Mouse (Mus musculus): ENCODE measurements at regions not wholly inside any gene's neighbourhood (a gene's known extent, or its start where the extent isn't known, plus 50 kb on each side); places are given as distances from the start of the nearest gene placed in this dataset.
"Not testable (repeated sequence)": the region's sequence is repeated elsewhere in the genome, so short reads cannot be mapped to it uniquely, and the experiment has no call there.

DNA sequence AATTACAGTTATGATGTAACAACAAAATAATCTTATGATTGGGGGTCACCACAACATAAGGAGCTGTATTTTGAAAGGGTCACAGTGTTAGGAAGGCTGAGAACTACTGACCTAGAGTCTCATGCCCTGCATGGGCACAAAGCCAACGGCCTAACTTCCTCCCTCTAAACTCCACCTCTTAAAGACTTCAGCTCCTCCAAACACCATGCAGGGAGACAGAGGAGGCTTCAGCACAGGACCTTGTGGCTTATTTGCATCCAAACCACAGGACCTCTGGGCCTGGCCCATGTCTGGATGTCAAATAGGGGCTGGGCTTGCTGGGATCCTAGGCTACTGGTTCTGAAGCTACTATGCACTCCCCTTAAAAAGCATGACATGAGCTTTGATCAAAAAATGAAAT, 294.7 kb upstream of the Kdm8 start:
- H3K36me3 ChIP-seq (replicated peaks), result no peaks in the 10 kb centered on the region
- H3K9me3 ChIP-seq, result no peaks in the 10 kb centered on the region
- no peak overlapping the region for H3K4me2 ChIP-seq
- no peak overlapping the region for H3K4me3 ChIP-seq (replicated peaks)
- H3K27me3 ChIP-seq, result no peaks in the 10 kb centered on the region
- no peak overlapping the region for H3K27ac ChIP-seq
- ATAC-seq (ENCODE audit: low FRiP score), result no peak
- 0 out of 2 replicates have a peak, but pooled peaks cover 2% of the 10 kb centered on the region for H3K4me1 ChIP-seq
- no peak overlapping the region for H3K9ac ChIP-seq
- WGBS, result 76% methylated on average over 1 of the region's 1 CpGs

DNA sequence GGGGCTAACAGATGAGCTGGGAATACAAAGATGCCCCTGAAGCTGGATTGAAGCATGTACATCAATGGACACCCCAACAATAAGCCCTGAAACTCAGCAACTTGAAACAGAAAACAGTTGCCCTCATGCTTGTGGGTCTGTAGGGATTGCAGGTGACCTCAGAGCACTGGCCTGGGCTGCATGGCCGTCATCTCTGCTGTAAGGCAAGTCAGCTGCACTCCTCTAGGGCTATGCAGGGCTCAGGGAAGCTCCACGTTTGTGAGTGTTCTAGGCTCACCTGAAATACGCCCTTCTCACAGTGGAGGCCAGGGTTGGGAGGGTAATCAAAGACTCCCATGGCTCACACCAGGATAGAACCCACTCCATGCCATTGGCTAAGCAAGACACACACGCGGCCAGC, 292.2 kb upstream of the Kdm8 start:
- no peak overlapping the region for H3K9ac ChIP-seq
- H3K4me1 ChIP-seq, result no peaks in the 10 kb centered on the region
- H3K36me3 ChIP-seq (replicated peaks), result no peaks in the 10 kb centered on the region
- H3K4me2 ChIP-seq, result no peak overlapping the region
- H3K4me3 ChIP-seq (replicated peaks), result no peak overlapping the region
- no peak overlapping the region for H3K27ac ChIP-seq
- ATAC-seq (ENCODE audit: low FRiP score), result no peak
- no peaks in the 10 kb centered on the region for H3K27me3 ChIP-seq
- WGBS, result 91% methylated on average over 5 of the region's 5 CpGs
- no peaks in the 10 kb centered on the region for H3K9me3 ChIP-seq

DNA sequence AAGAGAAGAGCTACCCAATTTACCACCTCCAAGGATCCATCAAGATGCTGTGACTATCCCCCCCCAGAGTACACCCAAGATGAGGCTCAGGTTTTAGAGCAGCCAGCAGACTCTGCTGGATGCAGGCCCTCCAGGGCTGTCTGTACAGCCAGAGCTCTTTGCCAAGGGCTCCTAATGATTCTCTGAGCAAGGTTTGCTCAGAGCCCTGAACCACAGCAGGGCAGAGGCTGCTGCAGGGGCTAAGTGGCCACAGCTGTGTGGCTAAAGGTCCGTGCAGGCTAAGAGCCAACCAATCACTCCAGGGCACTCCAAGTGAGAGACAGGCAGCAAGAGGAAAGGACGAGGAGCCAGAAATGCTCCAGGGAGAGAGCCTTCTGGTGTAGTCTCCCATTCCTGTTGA, 289.2 kb upstream of the Kdm8 start:
- H3K27ac ChIP-seq, result no peak overlapping the region
- no peak overlapping the region for H3K4me3 ChIP-seq (replicated peaks)
- 57% methylated on average over 2 of the region's 2 CpGs for WGBS
- no peak overlapping the region for H3K4me2 ChIP-seq
- H3K4me1 ChIP-seq, result no peaks in the 10 kb centered on the region
- H3K36me3 ChIP-seq (replicated peaks), result no peaks in the 10 kb centered on the region
- ATAC-seq (ENCODE audit: low FRiP score), result no peak
- H3K27me3 ChIP-seq, result no peaks in the 10 kb centered on the region
- H3K9ac ChIP-seq, result no peak overlapping the region
- no peaks in the 10 kb centered on the region for H3K9me3 ChIP-seq

GRCm38 (mm10) chr7:125166881-125167351, 277.6 kb upstream of the Kdm8 start:
- H3K4me1 ChIP-seq, result 0 out of 2 replicates have a peak, but pooled peaks cover 5% of the 10 kb centered on the region
- H3K9me3 ChIP-seq, result peaks cover 6% of the 10 kb centered on the region; the same call in 1 of the 2 replicates
- no peaks in the 10 kb centered on the region for H3K36me3 ChIP-seq (replicated peaks)
- ATAC-seq (ENCODE audit: low FRiP score), result no peak
- H3K27me3 ChIP-seq, result no peaks in the 10 kb centered on the region
- no peak overlapping the region for H3K4me2 ChIP-seq
- no peak overlapping the region for H3K9ac ChIP-seq
- 65% methylated on average over 19 of the region's 19 CpGs for WGBS
- no peak overlapping the region for H3K27ac ChIP-seq
- no peak overlapping the region for H3K4me3 ChIP-seq (replicated peaks)

DNA sequence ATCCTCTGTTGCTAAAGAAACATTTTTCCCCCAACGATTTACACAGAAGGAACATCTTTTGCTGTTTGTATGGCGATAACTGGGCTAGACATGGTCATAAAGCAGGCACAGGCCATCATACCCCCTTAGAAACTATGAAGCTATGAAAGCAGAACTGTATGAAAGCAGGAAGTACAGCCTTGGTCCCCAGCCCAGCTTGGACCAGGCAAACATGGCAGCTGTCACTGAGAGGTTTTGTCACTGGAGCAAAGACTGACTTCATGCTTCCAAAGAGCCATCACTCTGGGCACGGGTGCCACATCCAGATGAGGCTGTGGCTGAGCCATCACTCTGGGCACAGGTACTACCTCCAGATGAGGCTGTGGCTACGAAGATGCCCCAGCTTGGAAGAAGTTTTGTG, 276.8 kb upstream of the Kdm8 start:
- Histone ChIP-seq H3K36me3 (replicated peaks) (no peaks in the 10 kb centered on the region), H3K4me1 (0 out of 2 replicates have a peak, but pooled peaks cover 5% of the 10 kb centered on the region), H3K27ac (no peak overlapping the region), H3K27me3 (no peaks in the 10 kb centered on the region), H3K9ac (no peak overlapping the region), H3K4me2 (no peak overlapping the region), H3K4me3 (replicated peaks) (no peak overlapping the region), H3K9me3 (peaks cover 6% of the 10 kb centered on the region; the same call in 1 of the 2 replicates)
- 88% methylated on average over 4 of the region's 4 CpGs for WGBS
- ATAC-seq (ENCODE audit: low FRiP score), result no peak

DNA sequence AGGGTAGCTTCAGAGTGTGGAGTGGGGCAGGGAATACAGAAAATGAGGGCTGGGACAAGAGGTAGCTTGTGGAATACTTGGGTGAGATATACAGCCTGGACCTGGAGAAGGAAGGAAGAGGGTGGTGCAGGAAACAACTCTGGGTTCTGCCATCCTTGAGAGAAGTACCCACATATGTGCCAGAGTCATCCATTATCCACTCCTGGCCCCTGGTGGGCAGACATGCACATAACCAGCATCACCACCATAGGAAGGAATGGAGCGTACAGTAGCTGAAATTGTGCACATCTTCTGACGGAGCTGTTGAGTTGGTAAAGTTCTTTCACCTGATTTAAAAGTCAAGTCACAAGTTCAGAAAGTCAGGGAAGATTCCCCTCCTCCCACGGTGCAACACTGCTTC, 262.9 kb upstream of the Kdm8 start:
- H3K27ac ChIP-seq, result no peak overlapping the region
- no peak overlapping the region for H3K9ac ChIP-seq
- 0 out of 2 replicates have a peak, but pooled peaks have one; percentile 33 for ATAC-seq (ENCODE audit: low FRiP score)
- no peaks in the 10 kb centered on the region for H3K36me3 ChIP-seq (replicated peaks)
- H3K9me3 ChIP-seq, result no peaks in the 10 kb centered on the region
- H3K27me3 ChIP-seq, result no peaks in the 10 kb centered on the region; the same call in 1 of the 2 replicates
- H3K4me3 ChIP-seq (replicated peaks), result no peak overlapping the region
- 83% methylated on average over 3 of the region's 3 CpGs for WGBS
- H3K4me1 ChIP-seq, result no peaks in the 10 kb centered on the region
- H3K4me2 ChIP-seq, result no peak overlapping the region

DNA sequence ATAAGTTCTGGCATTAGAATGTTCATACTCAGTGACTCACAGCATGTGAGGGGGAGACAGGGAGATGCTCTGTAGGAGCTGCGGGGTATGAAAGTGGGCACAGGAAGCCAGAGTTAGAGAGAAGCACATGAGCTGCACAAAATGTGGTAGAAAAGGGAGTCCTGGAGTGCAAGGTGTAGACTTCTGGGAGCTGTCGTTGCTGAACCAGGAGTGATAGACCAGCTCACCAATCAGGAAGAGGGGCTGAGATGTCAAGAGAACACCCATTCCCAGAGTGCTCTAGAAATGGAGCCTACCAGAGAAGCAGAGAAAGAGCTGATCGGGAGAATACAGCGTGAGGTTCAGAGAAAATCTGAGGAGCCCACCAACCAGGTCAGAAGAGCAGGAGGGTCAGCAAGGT, 262.2 kb upstream of the Kdm8 start:
- no peaks in the 10 kb centered on the region for H3K9me3 ChIP-seq
- no peak overlapping the region for H3K9ac ChIP-seq
- no peak overlapping the region for H3K4me3 ChIP-seq (replicated peaks)
- no peaks in the 10 kb centered on the region; the same call in 1 of the 2 replicates for H3K27me3 ChIP-seq
- no peaks in the 10 kb centered on the region for H3K4me1 ChIP-seq
- no peaks in the 10 kb centered on the region for H3K36me3 ChIP-seq (replicated peaks)
- 87% methylated on average over 4 of the region's 4 CpGs for WGBS
- no peak overlapping the region for H3K27ac ChIP-seq
- no peak overlapping the region for H3K4me2 ChIP-seq
- no peak for ATAC-seq (ENCODE audit: low FRiP score)

DNA sequence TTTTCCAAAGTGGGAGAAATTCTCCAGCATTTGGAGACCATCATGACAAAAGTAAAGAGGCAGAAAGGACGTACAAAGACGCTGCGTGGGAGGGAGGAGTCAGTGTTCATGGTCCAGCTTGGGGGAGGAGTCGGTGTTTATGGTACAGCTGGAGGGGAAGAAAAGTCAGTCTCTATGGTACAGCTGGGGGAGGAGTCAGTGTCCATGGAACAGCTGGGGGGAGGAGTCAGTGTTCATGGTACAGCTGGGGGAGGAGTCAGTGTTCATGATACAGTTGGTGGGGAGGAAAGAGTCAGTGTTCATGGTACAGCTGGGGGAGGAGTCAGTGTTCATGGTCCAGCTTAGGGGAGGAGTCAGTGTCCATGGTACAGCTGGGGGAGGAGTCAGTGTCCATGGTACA, 261.5 kb upstream of the Kdm8 start:
- H3K27me3 ChIP-seq; H3K4me1 ChIP-seq; H3K36me3 ChIP-seq (replicated peaks); H3K9me3 ChIP-seq; H3K9ac ChIP-seq; ATAC-seq (ENCODE audit: low FRiP score); H3K27ac ChIP-seq; H3K4me3 ChIP-seq (replicated peaks); H3K4me2 ChIP-seq: not testable (repeated sequence)
- WGBS, result 92% methylated on average over 4 of the region's 4 CpGs

DNA sequence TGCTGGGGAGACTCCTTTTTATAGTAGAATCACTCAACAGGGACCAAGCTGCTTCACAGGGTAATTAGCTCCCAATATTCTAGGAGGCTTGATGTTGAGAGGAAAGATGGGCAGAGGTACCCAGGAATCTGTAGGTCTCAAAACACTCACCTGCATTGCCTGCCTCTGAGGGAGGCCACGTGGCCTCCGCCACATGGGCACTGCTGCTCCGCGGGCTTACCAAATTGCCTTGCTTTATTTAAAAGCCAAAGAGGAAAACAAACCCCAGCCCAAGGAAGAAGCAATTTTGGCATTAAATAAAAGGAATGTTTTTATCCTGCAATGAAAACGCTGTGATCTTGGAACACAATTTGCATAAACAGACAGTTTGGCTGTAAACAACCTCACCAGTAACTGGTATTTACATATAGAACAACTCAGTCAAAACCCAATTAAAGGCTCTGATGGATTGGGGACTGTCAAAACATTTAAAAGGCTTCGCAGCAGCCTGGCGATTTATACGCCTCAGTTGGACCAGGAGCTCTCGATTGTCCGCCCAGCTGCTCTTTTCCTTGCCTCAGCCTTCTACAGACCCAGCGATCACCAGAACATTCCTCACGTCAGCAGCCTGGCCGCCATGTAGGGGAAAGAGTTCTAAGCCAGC, 259.3 kb upstream of the Kdm8 start:
- Histone ChIP-seq H3K9ac (no peak overlapping the region), H3K4me3 (replicated peaks) (no peak overlapping the region), H3K27ac (no peak overlapping the region), H3K36me3 (replicated peaks) (no peaks in the 10 kb centered on the region), H3K27me3 (no peaks in the 10 kb centered on the region; the same call in none of the 2 replicates), H3K4me2 (no peak overlapping the region), H3K9me3 (no peaks in the 10 kb centered on the region), H3K4me1 (no peaks in the 10 kb centered on the region; the same call in 1 of the 2 replicates)
- no peak; the same call in 1 of the 2 replicates for ATAC-seq (ENCODE audit: low FRiP score)
- 58% methylated on average over 13 of the region's 13 CpGs for WGBS

DNA sequence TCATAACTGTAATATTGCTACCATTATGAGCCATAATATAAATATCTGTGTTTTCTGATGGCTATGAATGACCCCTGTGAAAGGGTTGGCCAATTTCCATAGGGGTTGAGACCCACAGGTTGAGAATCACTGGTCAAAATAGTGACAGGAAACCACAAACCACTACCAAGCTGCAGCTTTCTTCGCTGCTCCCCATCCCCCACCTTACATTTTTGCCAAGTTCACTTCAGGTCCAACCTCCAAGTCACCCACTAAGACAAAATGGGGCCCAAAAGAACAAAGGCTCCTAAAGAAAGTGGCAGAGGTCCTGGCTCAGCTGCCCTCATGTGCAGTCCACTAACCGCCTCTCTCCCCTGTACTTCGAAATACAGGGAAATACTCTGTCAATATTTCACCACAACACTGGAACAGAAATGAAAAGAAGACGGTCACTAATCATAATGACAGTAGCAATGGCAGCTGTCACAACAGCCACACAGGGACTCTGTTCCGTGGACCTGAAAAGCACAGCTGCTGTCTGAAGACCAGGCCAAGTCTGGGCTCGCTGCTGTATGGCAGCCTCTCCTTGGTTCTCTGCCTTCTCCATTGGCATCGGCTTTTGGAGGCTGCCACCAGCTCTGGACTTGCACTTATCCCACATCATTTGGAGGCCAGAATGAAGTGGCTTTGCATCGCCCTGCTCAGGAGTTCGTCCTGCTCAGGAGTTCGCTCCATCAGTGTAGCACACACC, 257.3 kb upstream of the Kdm8 start:
- Histone ChIP-seq H3K4me2 (no peak overlapping the region), H3K9ac (no peak overlapping the region), H3K4me3 (replicated peaks) (no peak overlapping the region), H3K36me3 (replicated peaks) (no peaks in the 10 kb centered on the region), H3K27ac (no peak overlapping the region), H3K27me3 (no peaks in the 10 kb centered on the region; the same call in 1 of the 2 replicates), H3K9me3 (no peaks in the 10 kb centered on the region), H3K4me1 (no peaks in the 10 kb centered on the region; the same call in 1 of the 2 replicates)
- ATAC-seq (ENCODE audit: low FRiP score), result no peak
- WGBS, result 89% methylated on average over 10 of the region's 10 CpGs

GRCm38 (mm10) chr7:125188986-125189385, 255.5 kb upstream of the Kdm8 start:
- 81% methylated on average over 5 of the region's 5 CpGs for WGBS
- Histone ChIP-seq H3K4me1 (no peaks in the 10 kb centered on the region; the same call in 1 of the 2 replicates), H3K27ac (no peak overlapping the region), H3K4me3 (replicated peaks) (no peak overlapping the region), H3K4me2 (no peak overlapping the region), H3K27me3 (no peaks in the 10 kb centered on the region; the same call in 1 of the 2 replicates), H3K9me3 (no peaks in the 10 kb centered on the region), H3K9ac (no peak overlapping the region), H3K36me3 (replicated peaks) (no peaks in the 10 kb centered on the region)
- ATAC-seq (ENCODE audit: low FRiP score), result no peak

- Histone ChIP-seq H3K27ac (no peak overlapping the region), H3K9me3 (no peaks in the 10 kb centered on the region), H3K4me3 (replicated peaks) (no peak overlapping the region), H3K4me1 (no peaks in the 10 kb centered on the region; the same call in 1 of the 2 replicates), H3K36me3 (replicated peaks) (no peaks in the 10 kb centered on the region), H3K27me3 (no peaks in the 10 kb centered on the region; the same call in 1 of the 2 replicates), H3K9ac (no peak overlapping the region), H3K4me2 (no peak overlapping the region)
- 80% methylated on average over 6 of the region's 6 CpGs for WGBS
- no peak for ATAC-seq (ENCODE audit: low FRiP score)
Measured at GRCm38 (mm10) chr7:125190067-125190466, 254.4 kb upstream of the Kdm8 start.

Data from forebrain, embryonic 12.5 days (tissue).